ENCODE assay signal across 20 mouse cellular contexts in the genomic region with DNA sequence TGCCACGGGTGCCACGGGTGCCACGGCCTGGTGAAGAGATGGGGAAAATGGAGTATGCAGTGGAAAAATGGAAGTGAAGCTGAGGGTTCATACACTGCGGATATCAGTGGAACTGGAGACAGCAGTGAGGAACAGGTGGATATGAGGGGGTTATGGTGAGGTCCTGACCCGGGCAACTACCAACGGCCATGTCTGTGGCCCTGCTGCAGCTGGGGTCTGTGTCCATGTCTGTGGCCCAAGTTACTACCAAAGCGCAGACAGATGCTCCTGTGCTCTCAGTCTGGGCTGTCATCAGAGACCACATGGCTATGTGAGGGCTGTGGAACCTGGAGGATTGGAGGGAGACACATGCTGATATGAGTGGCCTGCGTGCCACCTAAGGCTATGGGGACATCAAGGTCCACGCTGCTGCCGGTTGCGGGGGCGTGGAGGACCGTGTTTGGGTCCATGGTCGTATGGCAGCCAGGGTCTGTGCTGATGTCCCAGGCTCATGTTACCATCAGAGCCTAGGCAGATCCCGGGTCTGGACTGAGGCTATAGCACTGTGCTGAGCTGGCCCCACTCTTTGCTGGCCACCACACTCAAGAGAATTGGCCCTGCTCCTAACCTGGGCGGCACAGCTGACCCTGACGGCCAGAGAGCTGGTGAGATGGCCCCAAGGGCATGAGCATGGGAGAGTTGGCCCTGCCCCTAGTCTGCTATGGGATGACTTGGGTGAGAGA.
DNase-seq lines count a peak whose midpoint lies in the region; ATAC-seq lines count a peak whose summit lies in the region.
"Had no signal": no experiment of that assay in that cellular context is flagged by ENCODE, and none has a peak within 500 bp of the region (broad histone marks: within the 10 kb centered on the region; RNA-seq: fewer than 3 reads in every experiment).

No protein-coding gene starts in this region.

- no peak overlapping the region for H3K9ac ChIP-seq in heart, embryonic 12.5 days
- H3K9ac ChIP-seq in midbrain, embryonic 13.5 days (replicated peaks) = no peak overlapping the region
- H3K9ac ChIP-seq: forebrain, embryonic 15.5 days; heart, embryonic 15.5 days; hindbrain, embryonic 14.5 days; intestine, embryonic 15.5 days had no signal

- peak; percentile 6 for DNase-seq in adrenal gland, postnatal 10 days
- no peak for DNase-seq in adrenal gland, postnatal 25 days
- DNase-seq in heart, postnatal 36 days = no peak
- no peak for DNase-seq in midbrain, embryonic 10.5 days (ENCODE audit: low spot score)
- DNase-seq in layer of hippocampus, postnatal 36 days = no peak
- DNase-seq: adrenal gland, postnatal 36 days; B cell, adult 2 months; cerebellum, adult 2 months; cerebellum, postnatal 10 days; gastrocnemius, postnatal 10 days; heart, postnatal 14 days had no signal

- intact Hi-C loops in heart, postnatal 36 days (cut with DNase I) = no loop called here

- H3K4me2 ChIP-seq in heart, embryonic 12.5 days = no peak overlapping the region
- H3K4me2 ChIP-seq in midbrain, embryonic 13.5 days (replicated peaks) = no peak overlapping the region
- H3K4me2 ChIP-seq: forebrain, embryonic 15.5 days; heart, embryonic 15.5 days; hindbrain, embryonic 14.5 days; intestine, embryonic 15.5 days had no signal

- H3K27ac ChIP-seq in heart, embryonic 12.5 days (ENCODE audit: poor library complexity, severe bottlenecking) = no peak overlapping the region
- no peak overlapping the region for H3K27ac ChIP-seq in midbrain, embryonic 13.5 days
- no peak overlapping the region for H3K27ac ChIP-seq in midbrain, embryonic 10.5 days (replicated peaks)
- H3K27ac ChIP-seq: forebrain, embryonic 15.5 days; heart, embryonic 15.5 days; hindbrain, embryonic 10.5 days; hindbrain, embryonic 14.5 days; intestine, embryonic 15.5 days had no signal

- H3K4me1 ChIP-seq in heart, embryonic 12.5 days (replicated peaks) = no peaks in the 10 kb centered on the region
- H3K4me1 ChIP-seq in midbrain, embryonic 13.5 days (replicated peaks) = no peaks in the 10 kb centered on the region
- no peaks in the 10 kb centered on the region for H3K4me1 ChIP-seq in midbrain, embryonic 10.5 days
- H3K4me1 ChIP-seq: forebrain, embryonic 15.5 days; heart, embryonic 15.5 days; hindbrain, embryonic 10.5 days; intestine, embryonic 15.5 days had no signal

- peak; percentile 22; the same call in 1 of the 2 replicates for ATAC-seq in heart, embryonic 12.5 days (ENCODE audit: insufficient number of reproducible peaks, low FRiP score)
- ATAC-seq in midbrain, embryonic 13.5 days = 0 out of 2 replicates have a peak, but pooled peaks have one; percentile 17
- ATAC-seq: CD4-positive, CD25-positive, alpha-beta regulatory T cell, adult 4 months; forebrain, embryonic 15.5 days; intestine, embryonic 15.5 days had no signal

- H3K27me3 ChIP-seq in heart, embryonic 12.5 days (replicated peaks) = no peaks in the 10 kb centered on the region
- no peaks in the 10 kb centered on the region for H3K27me3 ChIP-seq in midbrain, embryonic 13.5 days
- H3K27me3 ChIP-seq in midbrain, embryonic 10.5 days (ENCODE audit: low read depth, poor library complexity, severe bottlenecking) = no peaks in the 10 kb centered on the region
- H3K27me3 ChIP-seq: forebrain, embryonic 15.5 days; heart, embryonic 15.5 days; intestine, embryonic 15.5 days had no signal

- no peak overlapping the region for H3K4me3 ChIP-seq in heart, embryonic 12.5 days
- no peak overlapping the region for H3K4me3 ChIP-seq in midbrain, embryonic 13.5 days (replicated peaks)
- no peak overlapping the region for H3K4me3 ChIP-seq in midbrain, embryonic 10.5 days
- H3K4me3 ChIP-seq: forebrain, embryonic 15.5 days; heart, embryonic 15.5 days; hindbrain, embryonic 10.5 days; intestine, embryonic 15.5 days had no signal

- WGBS in heart, embryonic 12.5 days = 87% methylated on average over 17 of the region's 17 CpGs
- 94% methylated on average over 17 of the region's 17 CpGs for WGBS in midbrain, embryonic 13.5 days
- 94% methylated on average over 17 of the region's 17 CpGs for WGBS in midbrain, embryonic 10.5 days

- H3K9me3 ChIP-seq in heart, embryonic 12.5 days (replicated peaks) = no peaks in the 10 kb centered on the region
- no peaks in the 10 kb centered on the region for H3K9me3 ChIP-seq in midbrain, embryonic 13.5 days
- no peaks in the 10 kb centered on the region for H3K9me3 ChIP-seq in midbrain, embryonic 10.5 days (replicated peaks)
- H3K9me3 ChIP-seq: forebrain, embryonic 15.5 days; G1E; heart, embryonic 15.5 days; hindbrain, embryonic 10.5 days; intestine, embryonic 15.5 days had no signal

- no peaks in the 10 kb centered on the region for H3K36me3 ChIP-seq in heart, embryonic 12.5 days
- H3K36me3 ChIP-seq in midbrain, embryonic 13.5 days = no peaks in the 10 kb centered on the region
- no peaks in the 10 kb centered on the region for H3K36me3 ChIP-seq in midbrain, embryonic 10.5 days
- H3K36me3 ChIP-seq: forebrain, embryonic 15.5 days; G1E; heart, embryonic 15.5 days; hindbrain, embryonic 10.5 days; intestine, embryonic 15.5 days had no signal
